Mouse (Mus musculus) limb, embryonic 12.5 days (tissue): Measurements from ENCODE around the gene Mtfr1l. TPM values are rescaled to one million over a fixed set of nuclear protein-coding genes. Genes with fewer than 3 reads are reported as not detected.

Experiments used
- ATAC-seq: fragments of 200-750 bp; cut with Nextera tagmentation; 2 replicates; pipeline ENCODE4 v1.8.0; 2017; ENCODE audit warnings: low read depth, moderate TSS enrichment; ENCODE audit not compliant: insufficient number of reproducible peaks, insufficient read depth, low FRiP score, low TSS enrichment
- H3K27ac ChIP-seq: fragments of 300-500 bp; sonication (generic); 2 replicates; pipeline ENCODE4 v1.5.1; 2016; ENCODE audit warnings: mild to moderate bottlenecking, moderate library complexity
- H3K27me3 ChIP-seq: fragments of 300-500 bp; sonication (generic); 2 replicates; pipeline ENCODE4 v1.6.1; 2016; ENCODE audit warnings: mild to moderate bottlenecking, moderate library complexity
- H3K36me3 ChIP-seq: fragments of 300-500 bp; sonication (generic); 2 replicates; pipeline ENCODE4 v1.6.1; 2016; ENCODE audit warnings: mild to moderate bottlenecking, moderate library complexity
- H3K4me1 ChIP-seq: fragments of 300-500 bp; sonication (generic); replicated peaks from 2 replicates; pipeline ENCODE4 v1.6.1; 2016
- H3K4me2 ChIP-seq: fragments of 300-500 bp; sonication (generic); 2 replicates; pipeline ENCODE4 v1.6.1; 2016; ENCODE audit warnings: mild to moderate bottlenecking, moderate library complexity
- H3K4me3 ChIP-seq: fragments of 300-500 bp; sonication (generic); replicated peaks from 2 replicates; pipeline ENCODE4 v1.5.1; 2016; ENCODE audit warnings: mild to moderate bottlenecking
- H3K9ac ChIP-seq: fragments of 300-500 bp; sonication (generic); replicated peaks from 2 replicates; pipeline ENCODE4 v1.6.1; 2016; ENCODE audit warnings: mild to moderate bottlenecking, moderate library complexity
- H3K9me3 ChIP-seq: fragments of 300-500 bp; sonication (generic); 2 replicates; pipeline ENCODE4 v1.6.1; 2016; ENCODE audit warnings: mild to moderate bottlenecking, moderate library complexity
- WGBS: fragments of 180-500 bp; shearing (Covaris S2); methylation state at CpG from one replicate; pipeline ENCODE4 v1.1.7; 2016; 5-methylcytosine and 5-hydroxymethylcytosine counted together
- polyA plus RNA-seq: library from polyadenylated mRNA; unstranded; fragments of >200 nt; fragmentation: Nextera tagmentation; extraction: Ambion mirVana; gene quantifications from 2 replicates; pipeline ENCODE4 v1.2.1, GENCODE M21; 2016

Mtfr1l gene
- polyA plus RNA-seq, 1 experiment from 2014 or later: 118 TPM

DNA sequence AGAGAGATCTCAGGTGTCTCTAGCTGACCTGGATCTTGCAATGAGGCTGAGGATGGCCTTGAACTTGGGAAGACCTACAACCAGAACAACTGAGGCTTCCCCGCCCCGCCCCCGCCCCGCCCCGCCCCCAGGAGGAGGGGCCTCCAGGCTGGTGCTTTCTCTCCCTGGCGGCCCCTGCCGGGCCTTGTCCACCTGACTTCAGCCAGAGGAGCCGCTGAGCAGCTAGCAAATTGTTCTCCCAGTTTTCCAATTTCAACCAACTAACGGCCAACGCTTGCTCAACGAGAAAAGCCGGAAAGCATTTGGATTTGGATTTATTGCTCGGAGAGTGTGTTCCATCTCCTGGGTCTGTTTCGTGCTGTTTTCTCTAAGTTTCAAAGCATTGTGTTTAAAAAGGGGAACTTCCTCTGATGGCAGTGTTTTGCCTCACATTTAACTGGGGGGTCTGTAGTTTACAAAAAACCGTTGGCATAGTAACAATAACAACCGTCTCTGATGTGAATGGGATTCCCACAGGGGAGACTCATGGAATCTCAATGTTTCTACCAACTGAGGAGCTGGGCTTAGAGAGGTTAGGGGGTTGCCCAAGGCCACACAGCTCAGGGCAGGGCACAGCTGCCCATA is 22.6 kb upstream of the Mtfr1l start:
- Histone ChIP-seq H3K4me3 (no peak overlapping the region), H3K4me1 (peaks cover 19% of the 10 kb centered on the region), H3K4me2 (no peak overlapping the region), H3K9ac (no peak overlapping the region), H3K36me3 (no peaks in the 10 kb centered on the region), H3K9me3 (no peaks in the 10 kb centered on the region), H3K27me3 (no peaks in the 10 kb centered on the region), H3K27ac (peak overlapping the region; percentile 81)
- ATAC-seq: no peak
- 14% methylated on average over 16 of the region's 16 CpGs for WGBS

DNA sequence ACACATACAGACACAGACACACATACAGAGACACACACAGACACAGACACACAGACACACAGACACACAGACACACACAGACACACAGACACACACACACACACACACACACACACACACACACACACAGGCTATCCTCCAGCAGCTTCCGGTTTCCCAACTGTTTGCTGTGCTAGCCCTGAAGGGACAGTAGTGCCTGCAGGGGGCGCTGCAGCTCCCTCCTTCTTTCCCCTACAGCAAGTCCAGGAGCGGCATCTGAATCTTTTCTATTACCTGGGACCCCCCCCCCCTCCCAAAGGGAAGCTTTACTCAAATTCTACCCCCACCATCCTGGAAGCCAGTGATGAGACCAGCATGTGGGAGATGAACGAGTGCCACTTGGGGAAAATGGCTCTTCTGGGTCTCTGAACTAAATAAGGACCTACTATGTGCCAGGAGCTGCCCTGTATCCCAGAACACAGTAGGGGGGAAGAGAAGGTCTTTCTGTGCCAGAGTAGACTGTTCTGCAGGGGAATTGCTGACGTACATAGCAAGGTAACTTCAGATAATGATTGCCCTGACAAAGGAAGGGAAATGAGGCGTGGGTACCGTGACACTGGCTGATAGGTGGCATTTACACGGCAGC is 20.9 kb upstream of the Mtfr1l start:
- Histone ChIP-seq H3K9me3 (no peaks in the 10 kb centered on the region), H3K4me3 (no peak overlapping the region), H3K4me1 (peaks cover 28% of the 10 kb centered on the region), H3K4me2 (no peak overlapping the region), H3K36me3 (no peaks in the 10 kb centered on the region), H3K27ac (no peak overlapping the region), H3K9ac (no peak overlapping the region), H3K27me3 (no peaks in the 10 kb centered on the region)
- 67% methylated on average over 8 of the region's 8 CpGs for WGBS
- ATAC-seq: no peak

DNA sequence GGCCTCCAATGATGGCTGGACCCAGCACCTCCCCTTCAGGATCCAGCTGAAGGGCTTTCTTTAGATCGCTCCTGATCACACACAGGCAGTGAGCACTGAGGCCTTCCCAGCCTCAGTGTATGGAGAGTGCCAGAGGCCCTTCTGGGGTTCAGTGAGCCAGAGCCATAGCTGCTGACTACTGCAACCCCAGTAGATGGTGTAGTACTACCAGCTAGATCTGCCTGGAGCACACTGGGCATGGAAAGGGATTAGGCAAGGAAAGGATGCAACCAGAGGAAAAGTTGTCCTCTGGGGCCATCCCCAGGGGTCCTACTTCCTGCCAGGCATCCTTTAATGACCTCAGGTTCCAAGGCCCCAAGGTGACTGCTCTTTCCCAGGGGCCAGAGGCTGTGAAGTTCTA is 18.4 kb upstream of the Mtfr1l start:
- peaks cover 20% of the 10 kb centered on the region for H3K36me3 ChIP-seq
- no peak for ATAC-seq
- H3K4me1 ChIP-seq: peaks cover 25% of the 10 kb centered on the region
- H3K27me3 ChIP-seq: no peaks in the 10 kb centered on the region
- no peak overlapping the region for H3K27ac ChIP-seq
- peaks cover 10% of the 10 kb centered on the region for H3K9me3 ChIP-seq
- no peak overlapping the region for H3K4me3 ChIP-seq
- no peak overlapping the region for H3K9ac ChIP-seq
- 82% methylated on average over 1 of the region's 1 CpGs for WGBS
- no peak overlapping the region for H3K4me2 ChIP-seq

DNA sequence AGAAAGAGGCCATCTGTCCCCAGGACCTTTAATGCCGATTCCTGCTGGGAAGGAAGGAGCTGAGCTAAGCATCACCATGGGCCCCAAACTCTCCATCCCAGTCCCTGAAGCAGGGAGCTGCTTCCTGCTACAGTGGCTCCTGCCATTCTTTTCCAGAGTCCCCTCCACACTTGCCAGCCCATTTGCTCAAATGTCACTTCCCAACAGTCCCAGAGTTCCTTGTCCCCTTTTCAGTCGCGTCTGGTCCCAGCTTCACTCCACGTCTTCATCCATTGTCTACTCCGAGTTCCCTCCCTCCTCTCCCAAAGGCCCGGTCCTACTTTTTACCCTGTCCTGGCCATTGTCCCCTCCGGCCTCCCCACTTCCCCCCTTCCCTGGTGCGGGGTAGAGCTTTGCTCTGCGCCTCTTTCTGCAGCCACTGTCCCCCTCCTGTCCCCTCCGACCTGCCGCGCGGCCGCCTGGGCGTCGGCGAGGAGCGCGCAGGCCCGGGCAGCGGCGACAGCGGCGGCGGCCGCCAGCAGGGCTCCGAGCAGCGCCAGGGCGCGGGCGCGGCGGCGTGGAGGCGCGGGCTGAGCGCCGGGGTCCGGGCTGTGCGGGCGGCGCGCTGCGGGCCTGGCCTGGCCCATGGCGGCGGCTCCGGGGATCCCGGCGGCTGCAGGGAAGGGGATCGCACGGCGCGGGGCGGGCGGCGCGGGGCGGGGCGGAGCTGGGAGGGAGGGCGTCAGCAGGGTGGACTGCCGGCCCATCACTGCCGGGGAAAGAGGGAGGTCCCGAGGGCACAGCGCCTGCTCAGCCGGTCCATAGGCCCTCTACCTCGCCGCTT is 16.5 kb upstream of the Mtfr1l start, which contains the start of gene Selenon:
TSS of gene Selenon (minus strand) at position 673 of the 823 bp plus-strand sequence.
- under 1% methylated on average over 53 of the region's 67 CpGs for WGBS

DNA sequence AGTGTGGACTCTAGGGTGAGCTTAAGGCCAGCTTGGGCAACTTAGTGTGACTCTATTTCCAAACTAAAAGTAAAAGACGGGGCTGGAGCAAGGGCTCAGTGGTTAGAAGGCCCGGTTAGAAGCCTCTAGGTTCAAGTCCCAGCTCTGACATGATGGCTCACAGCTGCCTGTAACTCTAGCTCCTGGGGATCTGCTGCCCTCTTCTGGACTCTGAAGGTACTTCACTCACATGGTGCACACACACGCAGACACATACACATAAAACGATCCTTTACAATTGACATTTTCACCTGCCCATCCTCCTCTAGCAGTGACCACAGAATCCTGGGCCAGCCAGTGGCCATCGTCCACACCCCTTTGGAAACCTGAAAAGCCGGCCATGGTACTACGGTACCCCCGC is 14.7 kb upstream of the Mtfr1l start:
- Histone ChIP-seq H3K36me3 (peaks cover 58% of the 10 kb centered on the region), H3K9ac (no peak overlapping the region), H3K27ac (no peak overlapping the region), H3K4me2 (no peak overlapping the region), H3K4me1 (peaks cover 20% of the 10 kb centered on the region), H3K4me3 (no peak overlapping the region), H3K27me3 (no peaks in the 10 kb centered on the region), H3K9me3 (peaks cover 10% of the 10 kb centered on the region)
- WGBS: 97% methylated on average over 8 of the region's 8 CpGs
- no peak for ATAC-seq

More for the DNA sequence above, 16.5 kb upstream of the Mtfr1l start, which contains the start of gene Selenon:
- H3K9ac ChIP-seq: peak within 1 kb of the TSS; percentile 93
- H3K27ac ChIP-seq: peak within 1 kb of the TSS; percentile 88
- H3K4me3 ChIP-seq: peak within 1 kb of the TSS; percentile 74
- peaks cover 40% of the 10 kb centered on the region for H3K36me3 ChIP-seq
- peaks cover 10% of the 10 kb centered on the region for H3K9me3 ChIP-seq
- H3K4me2 ChIP-seq: peak within 1 kb of the TSS; percentile 61
- peak; percentile 77 for ATAC-seq
- H3K4me1 ChIP-seq: peaks cover 20% of the 10 kb centered on the region
- no peaks in the 10 kb centered on the region for H3K27me3 ChIP-seq

DNA sequence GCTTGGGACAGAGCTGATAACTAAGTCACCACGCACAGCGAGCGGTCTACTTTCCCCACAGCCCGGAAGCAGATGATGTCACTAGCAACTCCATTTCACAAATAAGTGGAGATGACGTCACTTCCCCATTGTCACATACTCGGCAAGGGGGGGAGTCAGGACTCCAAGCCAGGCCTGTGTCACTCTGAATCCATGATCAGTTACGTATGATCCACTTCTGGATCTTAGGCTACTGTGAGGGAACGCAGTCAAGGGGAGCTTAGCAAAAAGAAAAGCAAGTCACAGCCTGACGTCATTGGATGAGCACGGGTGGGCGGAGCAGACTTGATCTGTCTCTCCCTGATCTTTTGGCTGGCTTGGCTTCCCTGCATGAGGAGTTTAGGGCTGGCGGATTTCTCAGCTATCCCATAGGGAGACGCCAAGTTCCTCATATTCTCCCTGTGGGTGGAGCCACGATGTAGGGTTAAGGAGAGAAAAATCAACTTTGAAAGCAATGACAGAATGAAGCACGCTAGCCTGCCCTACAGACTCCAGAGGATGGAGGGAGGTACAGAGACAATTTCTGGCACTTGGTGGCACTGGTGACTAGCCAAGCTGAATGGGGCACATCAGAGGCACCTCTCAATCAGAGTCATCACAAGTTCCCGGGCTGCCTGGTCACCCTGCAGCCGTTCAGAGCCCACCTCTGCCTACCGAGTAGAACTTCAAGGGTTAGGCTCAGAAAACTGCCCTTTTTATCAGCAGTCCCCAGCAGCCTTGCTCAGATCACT is 13.2 kb upstream of the Mtfr1l start:
- peaks cover 73% of the 10 kb centered on the region for H3K36me3 ChIP-seq
- H3K4me2 ChIP-seq: no peak overlapping the region
- 75% methylated on average over 18 of the region's 18 CpGs for WGBS
- H3K9ac ChIP-seq: no peak overlapping the region; the same call in 1 of the 2 replicates
- H3K4me3 ChIP-seq: no peak overlapping the region
- no peaks in the 10 kb centered on the region for H3K27me3 ChIP-seq
- ATAC-seq: no peak
- H3K9me3 ChIP-seq: peaks cover 10% of the 10 kb centered on the region
- no peak overlapping the region for H3K27ac ChIP-seq
- peaks cover 20% of the 10 kb centered on the region for H3K4me1 ChIP-seq

DNA sequence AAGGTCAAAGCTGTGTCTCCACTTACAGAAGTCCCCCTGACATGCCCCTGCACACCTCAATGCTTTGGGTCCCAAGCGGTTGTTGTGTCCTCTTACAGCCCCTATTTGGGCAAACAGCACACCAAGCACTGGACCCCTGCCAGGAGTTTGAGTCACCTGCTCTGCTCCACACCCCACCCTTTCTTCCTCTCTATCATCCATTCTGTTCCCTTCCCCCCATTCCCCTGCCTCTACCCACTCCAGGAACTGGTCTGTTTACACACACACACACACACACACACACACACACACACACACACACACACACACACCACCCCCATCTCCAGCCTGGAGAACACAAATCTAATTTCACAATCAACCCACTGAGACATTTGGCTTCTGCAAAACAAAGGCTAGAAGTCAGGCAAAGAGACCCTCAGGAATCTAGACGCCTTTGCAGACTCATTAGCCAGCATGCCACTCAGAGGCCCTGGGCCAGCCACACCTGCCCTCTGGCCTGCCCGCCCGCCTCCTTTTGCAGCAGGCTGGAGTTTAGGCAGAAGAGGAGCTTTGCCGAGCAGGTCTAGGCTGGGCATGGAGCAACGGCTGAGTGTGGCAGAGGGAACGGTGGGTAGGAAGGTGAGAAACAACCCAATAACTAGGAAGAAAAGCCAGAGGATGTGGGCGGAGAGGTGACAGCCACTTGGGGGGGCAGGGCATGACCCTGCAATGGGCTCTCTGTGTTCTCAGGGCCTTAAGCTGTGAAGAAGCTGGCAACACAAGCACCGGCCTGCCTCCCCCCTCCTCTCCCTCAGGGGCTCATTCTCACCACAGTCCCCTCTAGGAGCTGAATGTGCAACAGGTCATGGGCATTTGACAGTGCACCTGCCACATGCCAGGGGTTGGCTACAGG is 11.9 kb upstream of the Mtfr1l start:
- no peak overlapping the region for H3K4me3 ChIP-seq
- H3K36me3 ChIP-seq: peaks cover 86% of the 10 kb centered on the region
- 54% methylated on average over 9 of the region's 9 CpGs for WGBS
- no peak overlapping the region; the same call in 1 of the 2 replicates for H3K27ac ChIP-seq
- H3K4me2 ChIP-seq: no peak overlapping the region
- no peak overlapping the region for H3K9ac ChIP-seq
- H3K9me3 ChIP-seq: peaks cover 10% of the 10 kb centered on the region
- H3K27me3 ChIP-seq: no peaks in the 10 kb centered on the region
- peaks cover 16% of the 10 kb centered on the region for H3K4me1 ChIP-seq
- ATAC-seq: no peak

DNA sequence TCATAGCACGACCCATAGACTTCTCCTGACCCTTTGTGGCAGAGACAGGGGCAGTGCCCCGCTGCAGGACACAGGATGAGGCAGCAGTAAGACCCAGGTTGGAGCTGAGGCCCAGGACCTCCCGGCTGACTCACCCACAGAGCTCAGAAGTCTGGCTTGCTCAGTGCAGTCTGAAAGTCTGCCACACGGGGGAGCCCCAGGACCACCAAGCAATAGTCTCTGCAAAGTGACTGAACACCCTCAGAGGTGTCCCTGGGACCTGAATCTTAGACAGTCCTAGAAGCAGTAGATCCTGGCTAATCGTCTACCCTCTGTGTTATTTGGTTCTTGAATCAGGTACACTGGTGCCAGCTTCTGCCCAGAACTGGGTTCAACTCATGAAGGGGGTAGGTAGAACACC is 8.1 kb upstream of the Mtfr1l start:
- 10% methylated on average over 5 of the region's 5 CpGs for WGBS
- Histone ChIP-seq H3K27ac (0 out of 2 replicates have a peak overlapping the region, but pooled peaks have one; percentile 26), H3K4me1 (peaks cover 9% of the 10 kb centered on the region; the same call in 1 of the 2 replicates), H3K9me3 (no peaks in the 10 kb centered on the region), H3K4me3 (no peak overlapping the region), H3K4me2 (no peak overlapping the region), H3K9ac (no peak overlapping the region), H3K27me3 (no peaks in the 10 kb centered on the region), H3K36me3 (peaks cover 98% of the 10 kb centered on the region)
- ATAC-seq: peak; percentile 54; the same call in 1 of the 2 replicates

DNA sequence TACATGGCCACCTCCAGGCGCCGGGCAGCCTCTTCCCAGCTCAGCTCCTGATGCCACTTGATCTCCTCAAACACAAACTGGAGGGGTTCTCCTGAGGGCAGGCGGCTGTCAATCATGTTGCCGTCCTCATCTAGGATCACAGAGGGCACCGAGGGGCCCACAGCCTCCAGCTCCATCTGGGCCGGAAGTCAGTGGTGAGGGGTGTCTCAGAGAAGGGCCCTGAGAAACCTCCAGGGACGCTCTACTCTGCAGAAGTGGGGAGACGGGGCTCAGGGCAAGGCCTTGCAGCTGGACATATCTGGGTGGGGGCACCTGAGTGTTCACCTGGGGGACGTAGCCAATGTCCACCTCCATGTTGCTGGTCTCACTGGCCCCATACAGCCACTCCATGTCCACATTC is 7.5 kb upstream of the Mtfr1l start:
- peaks cover 7% of the 10 kb centered on the region; the same call in 1 of the 2 replicates for H3K4me1 ChIP-seq
- 89% methylated on average over 9 of the region's 9 CpGs for WGBS
- no peak overlapping the region for H3K9ac ChIP-seq
- H3K4me3 ChIP-seq: no peak overlapping the region
- no peak overlapping the region for H3K27ac ChIP-seq
- H3K9me3 ChIP-seq: no peaks in the 10 kb centered on the region
- H3K27me3 ChIP-seq: no peaks in the 10 kb centered on the region
- ATAC-seq: no peak
- H3K4me2 ChIP-seq: no peak overlapping the region
- H3K36me3 ChIP-seq: peaks cover 98% of the 10 kb centered on the region

DNA sequence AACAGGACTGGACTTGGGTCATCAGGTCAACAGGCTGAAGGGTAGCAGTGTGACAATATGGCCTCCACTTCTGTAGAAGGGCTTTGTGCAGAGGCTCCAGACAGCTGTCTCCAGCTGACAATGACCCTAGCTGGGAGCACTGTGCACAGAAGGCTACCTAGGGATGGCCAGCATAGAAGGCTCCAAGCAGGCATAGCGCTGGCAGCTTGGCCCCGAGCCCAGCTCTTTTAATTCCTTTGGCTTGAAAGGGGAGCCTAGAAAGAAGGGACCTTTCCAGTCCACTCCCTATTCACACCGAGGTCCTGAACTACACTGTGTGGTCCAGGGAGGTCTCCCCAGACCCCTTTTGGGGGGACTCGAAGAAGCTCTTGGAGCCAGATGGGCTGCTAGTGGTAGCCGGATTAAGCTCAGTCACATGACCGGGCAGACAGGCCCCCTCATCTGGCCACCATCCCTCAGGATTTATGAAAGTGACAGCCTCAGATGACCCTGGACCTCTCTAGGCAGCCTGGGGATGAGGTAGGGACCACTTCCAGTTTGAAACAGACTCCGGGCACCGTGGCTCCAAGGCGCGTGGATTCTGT is 3.9 kb upstream of the Mtfr1l start:
- H3K9me3 ChIP-seq: no peaks in the 10 kb centered on the region
- no peak overlapping the region for H3K4me3 ChIP-seq
- H3K27ac ChIP-seq: no peak overlapping the region
- no peak overlapping the region for H3K4me2 ChIP-seq
- ATAC-seq: no peak
- WGBS: 86% methylated on average over 10 of the region's 10 CpGs
- H3K9ac ChIP-seq: no peak overlapping the region
- H3K27me3 ChIP-seq: no peaks in the 10 kb centered on the region
- peaks cover 63% of the 10 kb centered on the region for H3K36me3 ChIP-seq
- H3K4me1 ChIP-seq: peaks cover 8% of the 10 kb centered on the region
